Mouse (Mus musculus): ENCODE data around the gene Mrpl34. TPM values are rescaled to one million over a fixed set of nuclear protein-coding genes. Genes with fewer than 3 reads are reported as not detected.

Mrpl34 gene
- total RNA-seq (2023): 10 to 100 TPM; 33.8 to 34.0 TPM

DNA sequence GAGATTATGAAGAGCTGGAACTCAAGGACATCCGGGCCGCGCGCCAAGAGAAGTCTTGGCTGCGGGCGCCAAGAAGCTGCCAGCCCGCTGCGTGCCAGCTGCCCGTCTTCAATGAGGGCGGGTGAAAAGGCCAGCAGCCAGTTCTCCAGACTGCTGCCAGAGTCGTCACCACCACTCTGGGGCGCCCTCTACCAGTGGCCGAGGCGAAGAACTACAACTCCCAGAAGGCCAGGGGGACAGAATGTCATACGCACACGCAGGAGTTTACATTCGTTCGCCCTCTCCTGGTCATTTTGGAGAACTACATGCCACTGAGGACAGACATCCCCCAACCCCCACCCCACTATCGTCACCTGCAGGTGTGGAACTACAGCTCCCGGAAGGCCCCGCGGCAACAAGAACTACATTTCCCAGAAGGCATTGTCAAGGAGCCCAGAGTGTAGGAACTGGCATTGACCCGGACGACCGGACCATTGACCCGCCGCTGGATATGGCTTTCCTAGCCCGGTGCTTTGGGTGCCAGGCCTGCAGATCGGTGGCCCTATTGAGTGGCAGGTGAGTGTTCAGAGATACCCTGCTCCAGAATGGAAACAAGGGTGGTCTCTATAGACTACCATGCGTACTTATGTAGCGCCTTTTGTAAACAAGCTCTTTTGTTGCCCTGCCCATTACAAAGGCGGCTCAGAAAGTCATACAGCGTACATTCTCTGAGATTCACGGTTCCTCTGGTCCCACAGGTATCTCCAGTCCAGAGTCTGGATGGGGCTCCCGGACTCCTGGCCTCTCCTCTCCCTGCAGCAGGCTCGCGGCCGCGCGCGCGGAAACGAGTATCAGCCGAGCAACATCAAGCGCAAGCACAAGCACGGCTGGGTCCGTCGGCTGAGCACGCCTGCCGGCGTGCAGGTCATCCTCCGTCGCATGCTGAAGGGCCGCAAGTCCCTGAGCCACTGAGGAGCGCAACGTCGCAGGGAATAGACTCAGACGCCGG, at the start of gene Mrpl34:
Gene Mrpl34 (plus strand): TSS at position 447 of the 988 bp plus-strand sequence.

DNA sequence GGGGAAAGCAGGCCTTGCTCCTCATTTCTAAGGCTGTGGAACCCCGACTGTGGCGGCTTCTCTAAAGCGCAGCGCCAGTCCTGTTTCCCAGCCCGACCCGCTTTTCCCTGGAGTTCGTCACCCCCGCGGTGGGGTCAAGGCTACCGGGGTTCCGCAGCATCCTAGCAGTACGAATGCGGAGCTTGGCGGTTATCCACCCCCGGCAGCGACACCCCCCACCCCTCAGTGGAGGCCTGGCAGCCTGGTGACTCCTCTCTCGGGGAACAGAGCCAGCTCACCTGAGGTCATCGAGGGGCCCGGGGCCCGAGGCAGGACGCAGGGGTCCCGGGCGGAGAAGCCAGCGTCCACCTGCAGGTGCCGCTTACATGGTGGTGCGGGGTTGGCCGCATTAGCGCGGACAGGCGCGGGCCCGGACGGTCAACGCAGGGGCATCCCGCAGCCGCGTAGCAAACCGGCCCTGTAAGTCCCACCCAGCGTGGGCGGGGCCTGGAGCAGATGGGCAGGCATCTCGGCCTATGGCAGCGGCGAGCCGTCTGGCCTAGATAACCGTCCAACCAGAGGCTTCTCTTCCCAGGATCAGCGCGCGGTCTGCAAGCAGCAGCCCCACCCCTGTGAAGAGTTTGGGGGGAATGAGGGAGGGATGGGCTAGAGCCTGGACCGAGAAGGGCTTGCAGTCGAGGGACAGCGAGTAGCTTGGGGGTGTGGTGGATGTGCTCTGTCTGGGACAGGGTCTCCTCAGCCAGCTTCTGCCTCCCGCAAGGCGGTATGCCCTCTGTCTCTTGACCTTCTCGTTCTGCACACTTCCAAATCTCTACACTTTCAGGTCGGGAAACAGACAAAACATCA, 1.3 kb upstream of the Mrpl34 start, which contains the start of gene Abhd8:
Gene Abhd8 (minus strand): TSS at position 468 of the 846 bp plus-strand sequence.

DNA sequence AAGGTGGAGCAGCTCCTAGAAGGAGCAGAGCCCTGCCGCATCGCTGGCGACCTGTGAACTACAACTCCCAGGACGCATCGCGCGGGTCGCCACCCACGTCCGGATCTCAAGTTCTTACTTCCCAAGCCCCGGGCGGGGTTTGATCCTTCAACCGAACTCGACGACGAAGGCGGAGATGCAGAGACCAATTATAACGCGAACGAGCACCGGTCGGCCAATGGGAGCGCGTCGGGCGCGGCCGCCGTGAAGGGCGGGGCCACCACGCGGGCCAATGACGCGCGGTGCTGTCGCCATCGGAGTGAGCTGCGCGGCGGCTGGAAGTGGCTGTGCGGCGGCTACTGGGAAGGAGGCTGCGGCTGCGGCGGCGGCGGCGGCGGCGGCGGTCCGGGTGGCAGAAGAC, 4.2 kb downstream of the Mrpl34 start, which contains the start of gene Dda1:
Gene Dda1 (plus strand): TSS at position 284 of the 400 bp plus-strand sequence.

DNA sequence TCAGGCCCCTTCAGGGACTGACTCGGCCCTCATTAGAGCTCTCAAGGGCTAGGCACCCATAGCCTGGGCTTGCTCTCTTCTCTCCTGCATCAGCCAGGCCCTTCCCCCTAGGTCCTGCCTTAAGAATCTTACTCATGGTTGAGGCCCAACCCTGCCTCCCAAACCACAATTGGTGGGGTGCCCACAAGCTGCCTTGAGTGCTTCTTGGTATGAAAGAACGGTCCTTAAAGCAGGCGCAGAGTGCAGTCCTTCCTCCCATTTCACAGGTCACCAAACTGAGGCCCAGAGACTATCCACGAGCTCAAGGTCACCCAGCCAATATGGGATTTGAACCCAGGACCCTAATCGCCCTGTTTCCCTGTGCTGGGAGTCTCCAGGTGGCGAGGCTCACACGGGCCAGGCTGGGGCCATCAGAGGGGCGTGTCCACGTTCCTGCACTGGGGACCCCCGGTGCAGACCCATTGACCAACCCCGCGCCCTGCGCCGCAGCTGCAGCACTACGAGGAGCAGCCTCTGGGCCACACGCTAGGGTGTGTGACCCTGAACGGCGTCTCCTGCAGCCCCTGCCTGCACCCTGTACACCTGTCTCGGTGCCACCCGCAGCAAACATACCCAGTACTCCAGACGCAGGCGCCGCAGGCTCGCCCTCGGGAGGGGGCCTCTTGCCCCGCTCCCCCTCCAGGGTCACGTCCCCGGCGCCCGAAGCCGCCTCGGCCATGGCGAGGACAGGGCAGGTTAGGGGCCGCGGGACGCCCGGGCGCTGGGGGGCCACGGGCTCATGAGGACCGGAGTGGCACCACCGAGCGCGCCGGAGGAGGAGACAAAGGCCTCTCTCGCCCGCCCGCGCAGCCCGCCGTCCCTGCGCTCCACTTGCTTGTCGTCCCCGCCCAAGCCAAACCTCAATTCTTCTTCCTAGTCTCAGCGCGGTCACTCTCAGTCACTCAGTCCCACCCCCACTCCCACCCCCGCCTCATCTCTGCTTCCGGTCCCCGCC, 20.7 kb downstream of the Mrpl34 start, which contains the start of gene Ano8:
Gene Ano8 (minus strand): TSS at position 822 of the 994 bp plus-strand sequence.

DNA sequence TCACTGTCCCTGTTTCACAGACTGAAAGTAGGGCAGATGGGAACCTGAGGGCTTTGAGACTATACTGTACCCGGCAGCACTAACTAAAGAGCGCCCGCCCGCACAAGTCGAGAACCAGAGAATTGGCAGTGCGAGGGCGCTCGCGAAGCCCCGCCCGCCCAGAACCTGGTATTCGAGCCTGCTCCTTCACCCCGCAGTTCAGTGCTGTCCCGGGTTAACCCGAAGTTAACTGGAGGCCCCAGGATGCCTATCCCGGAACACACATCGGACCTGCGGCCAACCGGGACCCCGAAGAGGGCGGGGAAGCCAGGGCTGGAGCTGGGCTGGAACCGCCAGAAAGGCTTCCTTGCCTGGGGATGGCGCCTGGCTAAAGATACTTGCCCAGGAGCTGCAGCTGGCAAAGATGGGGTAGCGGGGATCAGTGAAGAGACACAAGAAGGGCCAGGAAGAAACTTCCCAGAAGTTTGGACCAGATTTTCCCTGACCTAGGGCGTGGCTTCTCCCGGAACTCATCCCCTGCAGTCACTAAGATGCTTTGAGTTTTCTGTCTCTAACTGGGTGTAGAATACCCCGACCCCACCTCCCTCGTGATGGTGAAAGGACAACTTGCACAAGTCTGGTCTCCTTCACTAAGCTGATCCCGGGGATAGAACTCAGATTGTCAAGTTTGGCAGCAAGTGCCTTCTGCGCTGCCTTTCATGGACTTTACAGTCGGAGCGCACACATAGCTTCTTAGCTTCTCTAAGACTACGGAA, 23.1 kb downstream of the Mrpl34 start, which contains the start of gene Gtpbp3:
Gene Gtpbp3 (plus strand): TSS at position 413 of the 755 bp plus-strand sequence.

DNA sequence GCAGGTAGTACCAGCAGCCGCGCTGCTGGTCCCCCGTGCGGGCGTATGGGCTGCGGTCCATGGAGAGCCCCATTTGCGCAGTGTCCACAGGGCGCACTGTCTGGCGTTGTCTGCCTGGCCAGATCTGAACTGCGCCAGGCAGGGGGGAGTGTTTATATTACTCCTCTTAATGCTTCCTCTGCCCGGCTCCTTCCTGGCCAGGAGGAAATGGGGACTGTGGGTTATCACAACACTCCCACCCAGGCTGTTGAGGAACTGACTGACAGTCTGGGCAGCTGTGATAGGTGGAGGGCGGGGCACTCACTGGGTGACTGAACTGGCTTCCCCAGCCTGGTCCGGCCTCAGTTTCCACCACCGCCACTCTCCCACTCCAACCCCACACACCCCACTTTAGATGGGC, 46.9 kb downstream of the Mrpl34 start, which contains the start of gene Plvap:
Gene Plvap (minus strand): TSS at position 109 of the 400 bp plus-strand sequence.

Other genes starting within 250 kb of the Mrpl34 start
- gene Myo9b, start 192.2 kb upstream of the Mrpl34 start, total RNA-seq (2023): 100 to 1,000 TPM; 180 to 187 TPM
- 10 to 100 TPM; 59.4 to 61.7 TPM for gene Haus8, start 192.0 kb upstream of the Mrpl34 start, total RNA-seq (2023)
- gene Use1, start 98.1 kb upstream of the Mrpl34 start, total RNA-seq (2023): 100 to 1,000 TPM; 219 to 241 TPM
- 10 to 100 TPM; 16.6 to 25.2 TPM for gene Ocel1, start 93.7 kb upstream of the Mrpl34 start, total RNA-seq (2023)
- gene Nr2f6, start 83.0 kb upstream of the Mrpl34 start, total RNA-seq (2023): 10 to 100 TPM; 27.3 to 30.2 TPM
- 1 to 10 TPM; 2.0 to 3.8 TPM for gene Ushbp1, start 69.2 kb upstream of the Mrpl34 start, total RNA-seq (2023)
- 10 to 100 TPM; 63.3 to 81.3 TPM for gene Babam1, start 68.1 kb upstream of the Mrpl34 start, total RNA-seq (2023)
- gene Ankle1, start 58.9 kb upstream of the Mrpl34 start, total RNA-seq (2023): under 1 TPM in 1 of 2 experiments, not detected in 1; 0.43 TPM
- gene Abhd8, start 1.3 kb upstream of the Mrpl34 start, total RNA-seq (2023): 1 to 10 TPM; 6.3 to 8.4 TPM
- 10 to 100 TPM; 76.1 to 77.5 TPM for gene Dda1, start 4.2 kb downstream of the Mrpl34 start, total RNA-seq (2023)
- 10 to 100 TPM in 1 of 2 experiments, 1 to 10 TPM in 1; 8.5 to 10.6 TPM for gene Ano8, start 21.0 kb downstream of the Mrpl34 start, total RNA-seq (2023)
- 10 to 100 TPM; 11.0 to 14.0 TPM for gene Gtpbp3, start 23.1 kb downstream of the Mrpl34 start, total RNA-seq (2023)
- under 1 TPM; 0.39 to 0.52 TPM for gene Plvap, start 46.8 kb downstream of the Mrpl34 start, total RNA-seq (2023)
- gene Ccdc194, start 60.8 kb downstream of the Mrpl34 start, total RNA-seq (2023): not detected
- gene Bst2, start 72.5 kb downstream of the Mrpl34 start, total RNA-seq (2023): 10 to 100 TPM; 79.0 to 83.2 TPM
- gene Mvb12a, start 78.0 kb downstream of the Mrpl34 start, total RNA-seq (2023): 10 to 100 TPM; 36.8 to 45.1 TPM
- gene Tmem221, start 93.9 kb downstream of the Mrpl34 start, total RNA-seq (2023): 1 to 10 TPM; 1.2 to 2.1 TPM
- not detected for gene Nxnl1, start 101.6 kb downstream of the Mrpl34 start, total RNA-seq (2023)
- 1 to 10 TPM; 3.9 to 5.8 TPM for gene Slc27a1, start 103.9 kb downstream of the Mrpl34 start, total RNA-seq (2023)
- gene Pgls, start 127.2 kb downstream of the Mrpl34 start, total RNA-seq (2023): 10 to 100 TPM; 84.7 to 86.7 TPM
- gene Fam129c, start 132.7 kb downstream of the Mrpl34 start, total RNA-seq (2023): 1 to 10 TPM; 4.3 to 6.5 TPM
- gene Colgalt1, start 146.0 kb downstream of the Mrpl34 start, total RNA-seq (2023): 100 to 1,000 TPM; 129 to 131 TPM
- 1 to 10 TPM; 1.1 to 1.3 TPM for gene Unc13a, start 206.8 kb downstream of the Mrpl34 start, total RNA-seq (2023)
- 10 to 100 TPM; 32.0 to 37.6 TPM for gene Jak3, start 211.3 kb downstream of the Mrpl34 start, total RNA-seq (2023)
- 10 to 100 TPM; 11.5 to 14.2 TPM for gene Insl3, start 224.3 kb downstream of the Mrpl34 start, total RNA-seq (2023)
- gene B3gnt3, start 236.8 kb downstream of the Mrpl34 start, total RNA-seq (2023): under 1 TPM; 0.61 to 0.66 TPM

All from monocyte, adult 59 days (primary cell).